Mouse (Mus musculus) natural killer cell, adult 2 months (primary cell): ENCODE data around the gene Wiz.
A peak's percentile ranks its signal among the peaks of the same experiment; 100 is the strongest.

Experiments
- DNase-seq, 2 experiments: peaks; one replicate each; pipeline ENCODE4 v3.0.0; 2022; ENCODE audit warnings: low spot score in 2 of 2

Wiz gene

DNA sequence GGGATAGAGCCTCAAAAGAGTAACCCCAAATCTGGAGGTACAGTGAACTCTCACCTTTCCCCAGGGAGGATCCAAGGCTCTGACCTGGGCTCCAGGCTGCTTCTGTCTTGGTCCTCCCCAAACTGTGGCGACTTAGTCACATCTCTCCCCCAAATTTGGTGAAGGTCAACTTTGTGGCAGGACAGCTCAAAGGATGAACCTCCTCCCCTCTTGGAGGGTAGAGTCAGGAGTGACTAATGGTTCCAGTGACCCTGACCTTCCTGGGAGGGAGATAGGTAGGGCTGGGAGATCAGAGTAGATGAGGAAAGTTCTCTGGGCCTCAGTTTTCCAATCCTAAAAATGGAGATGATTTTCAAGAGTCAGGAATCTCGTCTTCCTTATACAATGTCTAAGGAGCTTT lies 10.5 kb downstream of the Wiz start:
- DNase-seq = no peak

GRCm38 (mm10) chr17:32377137-32377536 lies 12.1 kb downstream of the Wiz start:
- no peak for DNase-seq

DNA sequence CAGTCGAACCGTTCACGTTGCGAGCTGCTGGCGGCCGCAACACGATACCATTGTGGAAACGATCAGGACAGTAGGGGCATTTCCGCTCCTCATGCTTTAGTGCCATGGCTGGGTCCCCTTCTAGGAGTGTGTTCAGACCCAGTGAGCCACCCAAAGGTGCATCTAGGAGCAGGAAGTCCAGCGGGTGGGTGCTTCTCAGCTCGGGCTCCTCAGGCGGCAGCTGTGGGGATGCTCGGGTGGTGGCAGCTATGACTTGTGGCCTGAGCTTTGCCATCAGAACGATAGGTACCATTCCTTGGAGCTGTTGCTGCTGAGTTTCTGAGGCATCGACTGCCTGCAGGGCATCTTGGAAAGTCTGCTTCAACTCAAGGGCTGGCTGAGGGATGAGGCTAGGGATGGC lies 12.8 kb downstream of the Wiz start:
- DNase-seq = no peak

DNA sequence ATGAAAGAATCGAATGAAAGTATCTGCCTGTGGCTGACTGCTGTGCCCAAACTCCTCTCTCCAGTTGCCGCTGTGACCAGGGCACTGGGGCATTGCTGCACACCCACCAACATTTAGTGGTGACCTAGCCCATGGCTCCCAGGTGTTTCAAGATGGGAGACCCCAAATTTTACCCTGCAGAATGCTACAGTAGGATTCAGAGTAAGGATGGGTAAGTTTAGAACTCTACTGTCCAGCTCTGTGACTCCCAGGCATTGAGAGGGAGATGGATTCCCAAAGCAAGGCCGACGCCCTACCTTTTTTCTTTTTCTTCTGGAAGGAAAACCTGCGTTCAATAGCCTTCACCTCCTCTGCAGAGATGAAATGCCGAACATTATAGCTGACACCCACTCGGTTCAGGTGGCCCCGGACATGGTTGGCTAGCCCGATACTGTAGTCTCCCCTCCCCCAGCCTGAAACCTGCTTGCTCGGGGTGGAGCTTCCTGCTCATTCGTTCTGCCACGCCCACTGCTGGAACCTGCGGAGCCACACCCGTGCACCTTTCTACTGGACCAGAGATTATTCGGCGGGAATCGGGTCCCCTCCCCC lies 20.2 kb downstream of the Wiz start:
- no peak for DNase-seq

DNA sequence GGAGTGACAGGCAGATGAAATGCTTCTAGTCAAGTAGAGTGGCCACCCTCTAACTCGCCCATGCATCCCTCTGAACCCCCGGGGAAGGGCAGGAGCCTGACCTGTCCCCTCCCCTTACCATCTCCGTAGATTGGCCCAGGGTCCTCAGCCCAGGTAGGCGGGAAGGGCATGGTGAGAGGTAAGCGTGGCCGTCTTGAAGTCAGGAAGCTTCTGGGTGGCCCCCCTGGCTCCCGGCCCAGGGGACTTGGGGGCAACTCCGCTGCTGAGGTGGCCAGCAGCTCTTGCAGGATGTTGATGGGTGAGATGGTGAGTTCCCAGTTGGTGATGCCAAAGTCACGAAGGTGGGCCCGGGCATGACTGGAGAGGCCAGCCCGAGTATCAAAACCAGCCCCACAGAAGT lies 21.5 kb downstream of the Wiz start:
- DNase-seq = no peak

GRCm38 (mm10) chr17:32365296-32365695 lies 23.9 kb downstream of the Wiz start:
- DNase-seq = no peak

GRCm38 (mm10) chr17:32364850-32365249 lies 24.4 kb downstream of the Wiz start:
- DNase-seq = no peak

DNA sequence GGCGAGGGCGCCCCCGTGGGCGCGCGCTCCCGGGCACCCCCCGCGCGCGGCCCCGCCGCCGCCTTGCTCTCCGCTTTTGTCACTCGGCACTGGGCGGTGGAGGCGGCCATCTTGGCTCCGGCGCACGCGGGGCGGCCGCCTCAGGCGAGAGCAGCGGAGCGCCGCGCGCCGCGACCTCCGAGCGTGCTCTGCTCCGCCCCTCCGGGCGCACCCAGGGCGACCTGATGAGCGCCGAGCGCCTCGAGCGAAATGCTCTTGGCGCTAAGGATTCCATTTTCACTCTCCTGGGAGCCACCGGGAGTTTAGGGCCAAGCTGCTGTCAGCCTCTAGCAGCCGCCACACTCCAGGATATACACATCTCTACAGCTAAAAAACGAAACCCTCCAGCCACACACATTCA lies 24.9 kb downstream of the Wiz start:
- peak; percentile 51 to 67 for DNase-seq

DNA sequence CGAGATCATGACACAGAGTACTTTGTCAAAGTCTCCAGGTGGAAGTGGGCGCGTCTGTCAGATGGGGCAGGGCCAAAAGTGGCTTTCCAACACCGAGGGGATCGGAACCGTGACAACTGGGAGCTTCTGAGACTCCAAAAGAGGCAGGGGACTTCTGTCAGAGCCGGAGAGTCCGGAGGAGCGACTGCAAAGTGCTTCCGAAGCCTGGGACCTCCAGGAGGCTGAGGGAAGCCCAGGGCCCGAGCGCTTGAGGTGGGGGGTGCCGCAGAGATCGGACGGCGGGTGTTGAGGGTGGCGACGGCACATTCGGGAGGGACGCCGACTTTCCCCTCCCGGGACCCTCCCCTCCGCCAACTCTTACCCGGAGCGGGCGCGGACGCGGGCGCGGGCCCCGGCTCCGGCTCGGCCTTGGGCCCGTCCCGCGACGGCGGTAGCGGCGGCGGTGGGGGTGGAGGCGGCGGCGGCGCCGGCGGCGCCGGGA lies 25.4 kb downstream of the Wiz start:
- DNase-seq = no peak

DNA sequence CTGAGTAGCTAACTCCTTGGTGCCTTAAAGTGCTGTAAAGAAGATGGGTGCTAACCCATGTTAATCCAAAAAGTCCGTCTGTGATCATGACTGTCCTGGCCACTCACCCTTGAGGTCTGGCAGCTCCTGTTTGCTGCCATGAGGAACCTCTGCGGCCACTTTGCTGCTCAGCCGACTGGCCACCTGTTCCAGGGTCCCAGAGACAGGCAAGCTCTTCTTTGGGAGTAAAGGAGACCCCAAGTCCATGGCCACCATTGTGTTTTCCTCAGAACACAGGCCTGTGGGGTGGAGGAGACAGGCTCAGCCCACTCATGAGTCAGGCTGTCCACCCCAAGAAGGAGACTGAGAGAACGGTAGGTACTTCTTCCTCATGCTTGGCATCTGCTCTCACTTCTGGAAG lies 26.6 kb downstream of the Wiz start:
- no peak for DNase-seq

GRCm38 (mm10) chr17:32359928-32360327 lies 29.3 kb downstream of the Wiz start:
- no peak for DNase-seq

GRCm38 (mm10) chr17:32358943-32359340 lies 30.3 kb downstream of the Wiz start:
- no peak for DNase-seq

DNA sequence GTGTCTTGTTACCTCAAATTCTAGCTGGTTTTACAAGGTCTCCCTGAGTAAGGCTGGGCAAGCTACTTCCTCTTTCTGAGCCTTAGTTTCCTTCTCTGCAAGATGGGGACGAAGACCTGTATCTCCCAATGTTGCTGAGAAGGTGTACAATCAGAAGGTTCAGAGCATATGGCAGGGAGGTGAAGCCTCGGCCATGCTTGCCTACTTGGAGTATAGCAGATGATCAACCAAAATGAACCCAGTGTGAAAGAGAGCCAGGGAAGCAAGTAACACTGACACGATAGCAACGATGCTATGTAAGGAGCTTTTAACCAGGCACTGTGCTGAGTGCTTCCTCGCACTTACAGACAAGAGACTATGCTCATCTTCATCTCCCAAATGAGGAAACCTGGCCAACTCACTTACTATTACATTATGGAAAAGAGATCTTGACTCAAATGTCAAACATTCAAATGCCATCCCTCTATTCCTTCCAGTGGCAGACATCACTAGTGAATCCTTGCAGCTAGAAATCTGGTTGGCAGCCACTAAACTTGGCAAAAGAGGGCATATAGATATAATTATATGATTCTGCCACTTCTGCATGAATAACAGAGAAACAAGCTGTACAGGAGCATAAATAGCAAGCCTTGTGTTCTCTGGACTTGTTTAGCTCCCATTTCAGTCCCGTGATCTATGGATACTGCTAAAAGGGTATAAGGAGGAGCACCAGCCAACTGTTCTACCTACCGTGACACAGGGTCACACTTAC lies 30.9 kb downstream of the Wiz start:
- DNase-seq = no peak

DNA sequence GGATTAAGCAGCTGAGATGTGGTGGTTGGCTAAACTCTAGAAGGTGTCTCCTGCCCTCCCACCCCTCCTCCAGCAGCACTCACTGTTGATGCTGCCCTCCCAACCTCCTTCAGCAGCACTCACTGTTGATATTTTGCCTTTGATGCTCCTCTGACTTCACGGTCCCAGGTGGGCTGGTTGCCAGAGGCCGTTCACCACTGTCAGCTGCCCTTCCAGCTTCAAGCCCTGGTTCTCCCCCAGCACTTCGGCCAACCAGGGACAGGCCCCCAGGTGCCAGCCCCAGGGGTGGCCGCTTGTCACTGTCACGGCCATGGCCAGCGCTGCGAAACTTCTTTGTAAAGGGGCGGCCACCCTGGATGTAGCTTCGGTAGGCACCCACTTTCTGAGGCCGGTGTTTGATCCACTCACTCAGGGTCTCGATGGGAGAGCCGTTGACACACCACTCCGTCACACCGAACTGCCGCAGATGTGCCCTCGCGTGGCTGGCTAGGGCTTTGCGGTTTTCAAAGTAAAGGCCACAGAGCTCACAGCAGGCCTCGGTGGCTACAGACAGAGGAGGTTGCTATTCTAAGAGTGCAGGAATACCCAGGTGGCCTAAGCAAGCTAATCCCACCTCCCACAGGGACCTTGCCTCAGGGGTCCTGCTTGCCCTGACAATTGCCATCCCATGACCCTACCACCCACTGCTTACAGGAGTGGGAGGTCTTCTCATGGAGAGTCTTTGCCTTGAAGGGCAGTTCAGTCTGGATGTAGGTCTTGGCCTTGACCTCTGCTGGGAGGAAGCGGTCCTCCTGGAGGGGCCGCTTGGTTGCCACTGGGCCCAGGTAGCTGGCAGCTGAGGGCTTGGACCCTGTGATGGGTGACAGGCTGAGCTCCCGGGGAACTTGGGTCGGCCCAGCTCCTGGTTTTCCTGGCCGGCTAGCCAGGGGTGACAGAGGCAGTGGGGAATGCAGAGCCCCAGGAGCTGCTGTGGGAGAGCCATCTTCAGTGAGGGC lies 32.2 kb downstream of the Wiz start:
- DNase-seq = no peak

GRCm38 (mm10) chr17:32356281-32356680 lies 33.0 kb downstream of the Wiz start:
- DNase-seq = no peak

DNA sequence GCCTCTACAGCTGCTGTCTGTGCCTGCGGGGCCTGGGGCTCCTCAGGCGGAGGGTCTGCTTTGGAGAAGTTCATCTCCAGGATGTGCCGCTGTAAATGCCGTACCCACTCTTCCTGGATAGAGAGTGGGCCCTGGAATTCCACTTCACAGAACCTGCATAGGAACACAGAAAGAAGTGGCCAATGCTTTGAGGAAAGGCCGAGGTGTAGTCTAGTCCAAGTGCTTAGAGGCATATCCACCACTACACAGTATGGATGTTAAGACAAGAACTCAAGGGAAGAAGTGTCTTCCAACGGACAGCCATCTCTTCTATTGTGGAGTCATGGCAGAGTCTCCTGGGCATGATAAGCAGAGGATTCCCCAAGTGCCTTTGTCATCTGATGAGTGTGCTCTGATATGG lies 34.2 kb downstream of the Wiz start:
- DNase-seq = no peak

DNA sequence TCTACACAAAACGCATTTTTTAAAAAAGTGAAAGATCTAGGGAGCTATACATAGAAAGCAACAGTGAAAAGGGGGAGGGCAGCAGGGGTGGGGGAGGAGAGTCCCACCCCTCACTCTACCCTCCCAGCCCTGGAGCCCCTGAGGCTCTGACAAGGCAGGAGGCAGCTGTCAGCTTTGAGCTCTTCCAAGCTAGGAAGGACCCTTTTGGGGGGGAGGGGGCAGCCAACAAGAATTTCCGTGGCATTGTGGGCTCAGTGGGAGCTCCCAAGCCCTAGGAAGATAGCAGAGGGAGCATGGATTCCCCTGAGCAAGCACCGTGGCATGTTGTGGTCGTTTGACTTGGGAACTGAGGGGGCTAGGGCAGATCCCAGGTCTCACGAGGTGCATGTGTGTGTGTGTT lies 35.0 kb downstream of the Wiz start:
- no peak for DNase-seq

DNA sequence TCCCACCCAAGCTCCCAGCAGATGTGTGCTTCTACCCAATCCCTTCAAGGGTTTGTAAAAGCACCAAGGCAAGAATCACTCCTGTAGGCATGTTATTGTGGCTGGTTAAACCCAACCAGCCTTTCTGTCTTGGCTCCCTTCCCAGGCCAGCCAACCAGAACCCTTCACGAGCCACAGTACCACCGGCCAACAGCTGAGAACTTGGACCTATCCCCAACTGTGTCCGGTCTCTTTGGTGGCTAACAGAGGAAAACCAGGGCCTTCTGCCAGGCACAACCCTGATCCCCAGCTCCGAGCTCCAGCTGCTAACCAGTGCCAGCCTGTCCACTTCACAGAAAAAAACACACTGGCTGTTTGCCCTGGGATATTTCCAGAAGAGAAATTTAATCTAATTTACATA lies 35.5 kb downstream of the Wiz start:
- DNase-seq = no peak

DNA sequence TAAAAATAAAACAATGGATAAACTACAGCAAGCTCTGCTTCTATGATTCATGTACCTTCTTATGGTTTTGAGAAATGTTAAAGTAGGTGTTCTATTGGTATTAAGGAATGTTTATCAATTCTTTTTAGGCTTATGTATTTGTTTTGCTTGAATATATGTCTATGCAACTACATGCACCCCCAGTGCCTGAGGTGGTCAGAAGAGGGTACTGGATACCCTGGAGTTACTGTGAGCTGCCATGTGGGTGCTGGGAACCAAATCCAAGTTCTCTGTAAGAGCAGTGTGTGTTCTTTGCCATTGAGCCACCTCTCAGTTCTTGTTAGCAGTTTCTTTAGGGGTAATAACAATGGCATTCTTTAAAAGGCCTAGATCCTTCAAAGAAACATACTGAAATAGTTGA lies 37.5 kb downstream of the Wiz start:
- DNase-seq = no peak

DNA sequence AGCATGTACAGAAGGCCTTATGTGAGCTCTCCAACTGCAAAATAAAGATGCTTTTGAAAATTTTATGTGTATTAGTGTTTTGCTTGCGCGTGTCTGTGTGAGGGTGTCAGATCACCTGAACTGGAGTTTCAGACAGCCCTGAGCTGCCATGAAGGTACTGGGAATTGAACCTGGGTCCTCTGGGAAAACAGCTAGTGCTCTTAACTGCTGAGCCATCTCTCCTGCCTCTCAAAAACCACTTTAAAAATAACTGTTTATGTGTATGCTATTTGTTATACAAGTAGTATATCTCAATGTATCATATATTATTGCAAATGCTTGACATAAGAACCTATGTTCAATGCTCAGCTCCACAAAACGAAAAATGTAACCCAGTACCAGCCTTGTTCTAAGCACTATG lies 38.0 kb downstream of the Wiz start:
- DNase-seq = no peak

DNA sequence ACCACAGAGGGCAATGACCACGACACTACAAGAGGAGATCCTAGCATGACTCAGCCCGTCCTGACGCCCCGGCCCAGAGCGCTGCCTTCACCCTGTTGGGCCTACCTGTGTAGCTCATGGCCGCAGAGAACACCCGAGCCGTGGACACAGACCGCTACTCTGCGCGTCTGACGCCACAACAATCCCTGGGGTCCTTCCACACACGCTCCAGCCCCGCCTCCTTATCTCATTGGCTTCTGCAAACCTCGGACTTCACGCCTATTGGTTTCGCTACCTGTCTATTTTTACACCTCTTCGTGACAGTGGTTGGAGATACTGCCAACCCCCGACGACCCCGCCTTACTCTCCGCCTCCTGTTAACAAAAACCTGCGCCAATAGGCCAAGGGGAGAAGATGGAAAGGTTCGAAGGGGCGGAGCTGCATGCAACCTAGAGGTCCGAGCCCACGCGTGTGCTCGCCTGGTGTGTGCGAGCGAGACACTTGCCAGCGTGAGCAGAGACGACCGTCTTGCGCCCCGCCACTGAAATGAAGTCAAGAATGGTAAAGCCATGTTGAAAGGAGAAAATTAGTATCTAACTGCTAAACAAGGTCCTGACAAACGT lies 38.8 kb downstream of the Wiz start, which contains the start of gene Akap8l:
TSS of gene Akap8l (minus strand) at position 226 of the 602 bp plus-strand sequence.
- DNase-seq = peak; percentile 95 to 96

- DNase-seq = no peak
Observed at GRCm38 (mm10) chr17:32349851-32350381, 39.3 kb downstream of the Wiz start.
